Mouse (Mus musculus) yolk sac, embryonic 10.5 days (tissue): ENCODE measurements around the gene Degs1.
"Not testable (repeated sequence)": the region's sequence is repeated elsewhere in the genome, so short reads cannot be mapped to it uniquely, and the experiment has no call there.

Experiments used
- DNase-seq: peaks from one replicate; pipeline ENCODE4 v3.0.0-alpha.2; 2017; ENCODE audit warnings: low spot score

Degs1 gene

GRCm38 (mm10) chr1:182282091-182283075 is at the start of gene Degs1:
TSS of gene Degs1 (minus strand) at chr1:182282804.
- peak; percentile 95 for DNase-seq

- no peak for DNase-seq
Observed at GRCm38 (mm10) chr1:182325919-182326318, 43.3 kb upstream of the Degs1 start.

GRCm38 (mm10) chr1:182324552-182324951 is 41.9 kb upstream of the Degs1 start:
- DNase-seq = no peak

DNA sequence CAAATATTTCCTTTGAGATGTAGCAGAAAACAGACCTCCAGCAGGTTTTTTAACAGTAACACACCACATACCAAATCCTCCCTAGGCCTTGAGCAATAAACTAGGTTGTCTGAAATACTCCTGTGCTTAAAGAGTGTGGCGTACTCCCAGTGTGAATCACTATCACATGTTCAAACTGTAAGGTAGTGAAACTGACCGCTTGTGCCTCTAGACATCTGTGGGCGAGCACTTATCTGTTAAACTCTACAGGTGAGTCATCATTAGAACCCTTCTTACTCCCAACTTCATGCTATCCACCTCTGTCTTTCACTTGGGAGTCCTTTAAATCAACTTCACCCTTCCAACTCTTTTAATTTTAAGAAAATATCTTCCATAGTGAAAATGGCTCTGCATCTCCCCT is 40.5 kb upstream of the Degs1 start:
- DNase-seq = no peak

DNA sequence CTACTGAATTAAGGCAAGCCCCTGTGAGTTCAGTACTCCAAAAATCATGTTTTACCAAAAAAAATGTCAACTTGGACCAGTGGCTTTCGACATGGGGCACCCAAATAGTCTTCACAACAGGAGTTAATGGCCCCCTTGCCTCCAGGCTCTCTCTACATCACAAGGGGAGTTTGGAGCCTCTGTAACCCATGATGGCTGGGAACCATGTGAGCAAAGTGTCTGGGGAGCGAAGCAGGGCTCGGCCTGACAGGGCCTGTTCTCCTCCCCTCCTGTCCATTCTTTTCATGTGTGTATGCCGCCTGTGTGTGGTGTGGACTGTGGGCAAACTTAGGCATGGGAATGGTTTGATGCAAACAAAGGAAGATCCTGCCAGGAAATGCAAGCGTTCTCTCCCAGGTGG is 31.6 kb upstream of the Degs1 start:
- no peak for DNase-seq

- no peak for DNase-seq
Observed at GRCm38 (mm10) chr1:182313181-182313580, 30.6 kb upstream of the Degs1 start.

DNA sequence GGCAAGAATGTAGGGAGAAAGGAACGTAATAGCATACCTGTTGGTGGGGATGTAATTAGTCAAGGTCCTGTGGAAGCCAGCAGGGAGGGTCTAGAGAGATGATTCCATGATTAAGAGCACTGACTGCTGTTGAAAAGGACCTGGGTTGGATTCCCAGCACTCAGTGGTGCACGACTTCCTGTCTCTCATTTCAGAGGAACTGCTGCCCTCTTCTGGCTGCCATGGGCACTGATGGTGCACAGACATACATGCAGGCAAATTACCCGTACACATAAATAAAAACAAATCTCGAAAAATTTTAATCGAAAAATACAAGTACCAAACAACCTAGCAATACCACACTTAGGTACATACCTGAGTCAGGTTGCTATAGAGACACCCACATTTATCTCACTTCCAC is 28.8 kb upstream of the Degs1 start:
- no peak for DNase-seq

DNA sequence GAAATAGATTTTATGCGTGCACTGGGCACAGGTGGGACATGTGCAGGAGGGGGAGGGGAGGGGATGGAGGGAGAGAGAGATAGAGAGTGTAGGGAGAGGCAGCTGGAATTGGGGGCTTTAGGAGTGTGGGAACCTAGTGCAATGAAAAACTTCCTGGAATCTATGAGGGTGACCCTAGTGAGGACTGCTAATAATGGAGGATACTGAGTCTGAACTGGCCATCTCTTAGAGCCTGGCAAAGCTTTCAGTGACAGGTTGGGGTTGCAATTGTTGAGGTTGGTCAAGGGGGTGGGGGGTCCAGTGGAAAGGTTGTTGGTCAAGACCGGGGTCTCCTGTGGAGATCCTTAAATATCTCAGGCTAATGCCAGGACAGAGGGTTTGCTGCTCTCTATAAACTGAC is 27.7 kb upstream of the Degs1 start:
- DNase-seq = no peak

DNA sequence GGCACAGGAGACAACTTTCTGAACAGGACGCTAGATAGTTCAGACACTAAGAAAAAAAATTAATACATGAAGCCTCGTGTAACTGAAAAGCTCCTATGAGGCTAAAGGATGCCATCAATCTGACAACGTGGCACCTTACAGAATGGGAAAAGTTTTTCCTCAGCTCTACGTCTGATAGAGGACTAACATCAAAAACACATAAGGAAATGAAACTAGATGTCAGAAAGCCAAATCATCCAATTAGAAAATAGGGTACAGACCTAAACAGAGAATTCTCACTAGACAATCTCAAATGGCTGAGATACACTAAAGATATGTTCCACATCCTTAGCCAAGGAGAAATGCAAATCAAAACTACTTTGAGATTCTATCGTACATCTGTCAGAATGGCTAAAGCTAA is 26.8 kb upstream of the Degs1 start:
- DNase-seq = no peak

DNA sequence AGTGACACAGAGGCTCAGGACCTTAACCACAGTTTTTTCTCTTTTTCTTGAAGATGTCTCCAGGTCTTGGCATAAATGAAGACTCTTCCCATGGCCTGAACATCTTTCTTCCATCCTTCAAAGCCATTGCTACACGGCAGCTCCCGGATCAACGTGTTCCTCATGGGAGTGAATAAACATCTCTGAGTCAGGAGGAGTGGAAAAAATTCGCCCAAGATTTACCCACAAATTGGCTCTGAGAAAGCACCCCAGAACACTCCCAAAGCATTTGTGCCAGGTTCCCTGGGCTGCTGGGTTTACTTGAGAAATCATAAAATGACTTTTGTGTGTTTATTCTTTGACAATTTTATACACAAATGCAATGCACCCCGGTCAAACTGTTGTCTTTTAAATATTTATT is 20.3 kb upstream of the Degs1 start:
- no peak for DNase-seq

- no peak for DNase-seq
Observed at GRCm38 (mm10) chr1:182302176-182302870, 19.7 kb upstream of the Degs1 start.

- DNase-seq = no peak
Observed at GRCm38 (mm10) chr1:182297821-182298220, 15.2 kb upstream of the Degs1 start.

DNA sequence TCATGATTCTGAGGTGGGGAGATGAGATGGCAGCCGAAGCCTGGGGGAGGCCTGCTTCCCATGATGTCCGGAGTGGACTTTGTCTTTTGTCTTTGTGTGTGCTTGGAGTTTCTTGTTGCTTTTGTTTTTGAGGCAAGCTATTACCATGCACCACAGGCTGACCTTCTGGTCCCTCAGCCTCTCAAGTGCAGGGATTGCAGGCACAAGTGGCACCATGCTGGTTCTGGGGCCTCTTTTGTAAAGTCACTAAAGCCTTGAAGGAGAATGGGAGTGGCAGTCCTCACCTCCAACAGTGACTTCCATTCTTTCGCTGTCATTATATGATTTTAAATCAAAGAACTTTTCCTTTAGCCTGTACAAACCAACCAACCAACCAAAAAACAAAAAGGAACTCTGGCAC is 14.6 kb upstream of the Degs1 start:
- DNase-seq = no peak

DNA sequence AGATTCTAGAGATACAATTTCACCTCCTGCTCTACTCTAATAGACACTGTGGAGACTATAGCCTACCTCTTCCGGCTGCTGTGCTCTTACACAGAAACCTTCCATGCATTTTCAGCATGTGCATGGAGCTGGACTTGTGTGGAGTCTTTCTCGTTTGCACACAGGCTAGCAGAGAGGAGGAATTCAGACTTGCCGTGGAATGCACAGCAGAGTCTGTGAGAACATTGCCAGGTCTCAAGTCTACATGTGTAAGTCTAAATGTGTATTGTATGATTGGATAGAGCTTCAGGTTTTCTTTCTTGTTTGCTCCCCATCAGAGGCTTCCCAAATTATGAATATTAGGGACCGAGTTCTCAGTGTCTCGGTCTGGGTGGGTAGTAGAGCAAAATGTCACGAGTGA is 14.2 kb upstream of the Degs1 start:
- no peak for DNase-seq

GRCm38 (mm10) chr1:182296141-182296540 is 13.5 kb upstream of the Degs1 start:
- DNase-seq = no peak

- DNase-seq = peak; percentile 23
Observed at GRCm38 (mm10) chr1:182292291-182292690, 9.7 kb upstream of the Degs1 start.

DNA sequence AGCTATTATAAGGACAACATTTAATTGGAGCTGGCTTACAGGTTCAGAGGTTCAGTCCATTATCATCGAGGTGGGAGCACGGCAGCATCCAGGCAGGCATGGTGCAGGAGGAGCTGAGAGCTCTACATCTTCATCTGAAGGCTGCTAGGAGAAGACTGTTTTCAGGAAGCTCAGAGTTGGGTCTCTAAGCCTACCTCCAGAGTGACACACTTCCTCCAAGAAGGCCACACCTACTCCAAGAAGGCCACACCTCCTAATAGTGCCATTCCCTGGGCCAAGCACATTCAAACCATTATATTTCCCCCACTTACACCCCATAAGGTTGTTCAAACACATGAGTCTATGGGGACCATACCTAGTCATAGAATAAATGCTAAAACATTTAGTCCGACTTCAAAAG is 8.1 kb upstream of the Degs1 start:
- DNase-seq = not testable (repeated sequence)

- DNase-seq = no peak
Observed at GRCm38 (mm10) chr1:182289781-182290180, 7.2 kb upstream of the Degs1 start.

GRCm38 (mm10) chr1:182288601-182289000 is 6.0 kb upstream of the Degs1 start:
- DNase-seq = no peak

- DNase-seq = no peak
Observed at GRCm38 (mm10) chr1:182287781-182288180, 5.2 kb upstream of the Degs1 start.

DNA sequence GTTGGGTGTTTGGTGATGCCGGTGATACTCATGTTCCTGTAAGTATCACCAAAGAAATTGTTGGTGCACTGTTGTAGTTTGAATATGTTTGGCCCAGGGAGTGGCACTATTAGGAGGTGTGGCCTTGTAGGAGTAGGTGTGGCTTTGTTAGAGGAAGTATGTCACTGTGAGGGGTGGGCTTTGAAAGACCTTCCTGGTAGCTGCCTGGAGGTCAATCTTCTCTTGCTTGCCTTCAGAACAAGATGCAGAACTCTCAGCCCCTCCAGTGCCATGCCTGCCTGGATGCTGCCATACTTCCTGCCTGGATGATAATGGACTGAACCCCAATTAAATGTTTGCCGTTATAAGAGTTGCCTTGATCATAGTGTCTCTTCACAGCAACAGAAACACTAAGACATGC is 2.2 kb upstream of the Degs1 start:
- DNase-seq = no peak

DNA sequence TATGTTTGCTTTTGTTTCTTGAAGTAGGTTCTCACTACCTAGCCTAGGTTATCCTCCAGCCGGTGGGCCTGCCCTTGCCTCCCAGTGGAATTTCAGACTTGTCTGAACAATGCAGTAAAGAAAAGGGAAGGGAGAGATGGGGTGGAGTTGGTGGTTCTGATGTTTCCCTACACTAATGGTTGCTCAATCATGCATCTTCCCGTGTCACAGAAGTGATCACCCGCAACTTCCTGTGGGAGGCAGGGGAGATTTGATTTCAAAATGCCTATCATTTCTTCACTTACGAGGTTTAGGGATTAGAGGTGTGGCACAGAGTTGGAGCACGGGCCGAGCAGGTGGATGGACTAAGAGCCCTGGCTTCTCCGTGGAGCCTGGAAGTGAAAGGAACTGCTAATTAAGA is 627 bp upstream of the Degs1 start:
- DNase-seq = no peak

GRCm38 (mm10) chr1:182281251-182281711 is 1.3 kb downstream of the Degs1 start:
- peak; percentile 69 for DNase-seq
